Mouse (Mus musculus): ENCODE measurements around the gene Bcl2l15.
A peak's percentile ranks its signal among the peaks of the same experiment; 100 is the strongest.
"Not testable (repeated sequence)": the region's sequence is repeated elsewhere in the genome, so short reads cannot be mapped to it uniquely, and the experiment has no call there.

Gene Bcl2l15

GRCm38 (mm10) chr3:103831146-103831545 is 1.3 kb upstream of the Bcl2l15 start:
- DNase-seq = no peak

- DNase-seq = no peak
Measured at GRCm38 (mm10) chr3:103834001-103834400, 1.6 kb downstream of the Bcl2l15 start.

- DNase-seq = no peak
Measured at GRCm38 (mm10) chr3:103835272-103835950, 3.0 kb downstream of the Bcl2l15 start.

GRCm38 (mm10) chr3:103835951-103836310 is 3.5 kb downstream of the Bcl2l15 start:
- no peak for DNase-seq

- DNase-seq = no peak
Measured at GRCm38 (mm10) chr3:103836453-103836852, 4.1 kb downstream of the Bcl2l15 start.

- DNase-seq = peak; percentile 25 to 39
Measured at GRCm38 (mm10) chr3:103839711-103840110, 7.3 kb downstream of the Bcl2l15 start.

- DNase-seq = not testable (repeated sequence)
Measured at GRCm38 (mm10) chr3:103840195-103840594, 7.8 kb downstream of the Bcl2l15 start.

GRCm38 (mm10) chr3:103840946-103841345 is 8.5 kb downstream of the Bcl2l15 start:
- not testable (repeated sequence) for DNase-seq

- DNase-seq = peak; percentile 50 to 54
Measured at GRCm38 (mm10) chr3:103850644-103851363, 18.4 kb downstream of the Bcl2l15 start.

- no peak for DNase-seq
Measured at GRCm38 (mm10) chr3:103851481-103851880, 19.1 kb downstream of the Bcl2l15 start.

GRCm38 (mm10) chr3:103851882-103852281 is 19.5 kb downstream of the Bcl2l15 start:
- no peak for DNase-seq

GRCm38 (mm10) chr3:103852565-103853299 is 20.3 kb downstream of the Bcl2l15 start:
- DNase-seq = peak; percentile 74 to 88

GRCm38 (mm10) chr3:103853804-103854203 is 21.4 kb downstream of the Bcl2l15 start:
- DNase-seq = no peak

GRCm38 (mm10) chr3:103857036-103857805 is 24.8 kb downstream of the Bcl2l15 start:
- DNase-seq = no peak

GRCm38 (mm10) chr3:103857977-103858563 is 25.7 kb downstream of the Bcl2l15 start:
- DNase-seq = no peak

GRCm38 (mm10) chr3:103858881-103859801 is 26.7 kb downstream of the Bcl2l15 start, which contains the start of gene Ptpn22:
TSS of gene Ptpn22 (plus strand) at chr3:103859795.
- peak; percentile 21 to 23 for DNase-seq

GRCm38 (mm10) chr3:103859851-103860391 is 27.5 kb downstream of the Bcl2l15 start:
- DNase-seq = peak; percentile 24 to 47

- DNase-seq = no peak
Measured at GRCm38 (mm10) chr3:103862721-103863220, 30.4 kb downstream of the Bcl2l15 start.

- DNase-seq = peak; percentile 55 to 62
Measured at GRCm38 (mm10) chr3:103864200-103864599, 31.8 kb downstream of the Bcl2l15 start.

GRCm38 (mm10) chr3:103867424-103867971 is 35.1 kb downstream of the Bcl2l15 start:
- no peak for DNase-seq
